Mouse (Mus musculus): Measurements from ENCODE around the gene Rptor. TPM values are rescaled to one million over a fixed set of nuclear protein-coding genes. Genes with fewer than 3 reads are reported as not detected.

Gene Rptor
- polyA plus RNA-seq, 1 experiment from 2014 or later = 11.1 TPM

DNA sequence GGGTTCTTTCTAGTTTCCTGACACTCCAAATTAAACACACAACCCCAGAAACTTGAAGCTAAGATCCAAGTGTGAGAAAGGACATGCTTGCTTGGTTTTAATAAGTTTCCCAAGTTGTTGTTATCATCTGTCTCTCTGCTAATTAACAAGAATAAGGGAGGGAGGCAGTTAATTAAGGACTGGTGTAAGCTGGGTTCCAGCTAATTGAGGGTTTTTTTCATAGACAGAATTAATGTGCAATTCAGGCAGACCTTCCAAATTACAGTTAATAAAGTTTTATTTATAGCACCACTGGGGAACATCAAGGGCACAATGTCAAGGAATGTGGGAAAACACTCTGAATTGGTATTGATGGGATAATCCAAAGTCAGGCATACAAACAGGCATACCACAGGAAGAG, 230.6 kb downstream of the Rptor start:
- Histone ChIP-seq H3K9me3 (no peaks in the 10 kb centered on the region), H3K27ac (replicated peaks) (no peak overlapping the region), H3K4me1 (replicated peaks) (peaks cover 44% of the 10 kb centered on the region), H3K9ac (no peak overlapping the region), H3K4me3 (no peak overlapping the region), H3K27me3 (no peaks in the 10 kb centered on the region), H3K4me2 (no peak overlapping the region), H3K36me3 (peaks cover 13% of the 10 kb centered on the region)
- ATAC-seq (ENCODE audit: low read depth) = no peak

DNA sequence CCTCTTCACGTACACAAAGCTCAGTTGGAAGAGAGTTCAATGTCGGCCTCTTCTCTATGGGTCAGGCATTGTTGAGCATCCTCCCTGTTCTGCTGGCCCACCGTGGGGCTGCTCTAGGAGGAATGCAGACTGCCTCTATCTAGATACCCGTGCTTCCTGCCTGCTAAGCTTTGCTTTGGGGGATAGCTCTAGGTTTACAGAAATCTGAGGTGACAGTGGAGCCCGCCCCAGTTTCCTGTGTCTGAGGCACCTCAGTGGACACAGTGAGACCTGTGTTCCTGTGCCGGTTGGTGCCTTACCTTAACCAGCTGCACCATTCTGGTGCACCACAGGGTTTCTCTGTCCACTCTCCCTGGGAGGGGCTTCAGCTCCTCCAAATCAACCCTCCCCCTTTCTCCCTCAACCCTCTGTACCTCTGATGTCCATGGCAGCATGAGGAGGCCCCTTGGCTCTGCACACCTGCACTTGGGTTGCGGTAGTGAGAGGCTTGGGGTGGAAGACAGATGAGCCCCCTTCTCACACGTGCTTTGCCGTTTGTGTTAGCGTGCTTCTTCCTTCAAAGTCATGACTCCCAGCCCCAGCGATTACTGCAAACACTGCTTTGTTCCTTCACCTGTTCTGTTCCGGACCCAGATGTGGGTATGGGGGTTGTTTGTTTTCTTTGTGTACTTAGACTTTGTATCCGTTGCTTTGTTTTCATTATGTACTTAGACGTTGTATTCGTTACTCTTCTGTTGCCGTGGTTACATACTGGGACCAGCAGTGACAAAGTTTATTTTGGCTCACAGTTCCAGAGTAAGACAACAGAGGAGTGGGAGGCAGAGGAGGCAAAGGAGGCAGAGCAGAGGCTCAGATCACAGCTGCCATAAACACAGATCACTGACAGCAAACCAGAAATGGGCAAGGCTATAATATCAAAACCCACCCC, 231.4 kb downstream of the Rptor start:
- Histone ChIP-seq H3K27me3 (no peaks in the 10 kb centered on the region), H3K9ac (no peak overlapping the region), H3K4me1 (replicated peaks) (peaks cover 44% of the 10 kb centered on the region), H3K9me3 (no peaks in the 10 kb centered on the region), H3K4me2 (no peak overlapping the region), H3K4me3 (no peak overlapping the region), H3K36me3 (peaks cover 6% of the 10 kb centered on the region; the same call in 1 of the 2 replicates), H3K27ac (replicated peaks) (peak overlapping the region; percentile 35; the same call in 1 of the 2 replicates)
- no peak for ATAC-seq (ENCODE audit: low read depth)
- 67% methylated on average over 16 of the region's 16 CpGs for WGBS

DNA sequence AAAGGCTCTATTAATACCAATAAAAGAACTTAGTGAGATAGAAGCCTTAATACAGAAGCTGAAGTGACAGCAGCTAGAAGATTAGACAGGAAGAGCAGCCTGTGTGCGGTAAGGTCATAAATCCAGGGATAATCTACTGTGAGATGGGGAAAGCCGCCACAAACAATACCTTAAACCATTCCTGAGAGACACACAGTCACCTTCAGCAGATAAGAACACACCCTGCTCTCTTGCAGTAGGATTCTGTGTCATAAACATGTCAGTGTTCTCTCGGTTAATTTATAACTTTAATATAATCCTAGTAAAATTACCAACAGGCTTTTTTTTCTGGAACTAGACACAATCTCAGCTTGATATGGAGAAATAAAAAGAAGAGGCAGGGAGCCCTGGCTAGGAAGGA, 233.6 kb downstream of the Rptor start:
- ATAC-seq (ENCODE audit: low read depth) = no peak
- Histone ChIP-seq H3K36me3 (no peaks in the 10 kb centered on the region), H3K9ac (no peak overlapping the region), H3K4me1 (replicated peaks) (peaks cover 38% of the 10 kb centered on the region), H3K4me3 (no peak overlapping the region), H3K4me2 (no peak overlapping the region), H3K27ac (replicated peaks) (peak overlapping the region; percentile 68), H3K9me3 (no peaks in the 10 kb centered on the region), H3K27me3 (no peaks in the 10 kb centered on the region)
- WGBS = 62% methylated on average over 3 of the region's 3 CpGs

DNA sequence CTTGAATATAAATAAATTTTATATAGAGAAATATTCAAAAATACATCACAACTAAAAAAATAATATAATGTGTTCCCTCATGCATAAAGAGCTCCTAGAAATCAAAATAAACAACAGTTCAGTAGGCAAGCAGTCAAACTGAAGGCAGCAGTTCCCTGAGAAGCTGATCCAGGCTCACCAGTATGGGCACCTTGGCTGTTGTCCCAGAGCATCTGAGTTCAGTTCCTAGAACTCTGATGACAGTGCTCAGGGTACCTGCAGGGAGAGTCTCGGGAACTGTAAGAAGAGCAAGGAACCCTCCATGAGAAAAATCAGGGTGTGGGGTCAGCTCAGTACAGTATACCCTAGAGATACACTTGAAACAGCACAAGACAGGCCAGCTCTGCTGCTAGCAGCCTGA, 235.1 kb downstream of the Rptor start:
- WGBS = 83% methylated on average over 1 of the region's 1 CpGs
- H3K4me2 ChIP-seq = no peak overlapping the region
- H3K9me3 ChIP-seq = no peaks in the 10 kb centered on the region
- H3K27ac ChIP-seq (replicated peaks) = no peak overlapping the region
- no peak overlapping the region for H3K4me3 ChIP-seq
- H3K27me3 ChIP-seq = no peaks in the 10 kb centered on the region
- H3K36me3 ChIP-seq = no peaks in the 10 kb centered on the region
- H3K9ac ChIP-seq = no peak overlapping the region
- no peak for ATAC-seq (ENCODE audit: low read depth)
- peaks cover 27% of the 10 kb centered on the region for H3K4me1 ChIP-seq (replicated peaks)

DNA sequence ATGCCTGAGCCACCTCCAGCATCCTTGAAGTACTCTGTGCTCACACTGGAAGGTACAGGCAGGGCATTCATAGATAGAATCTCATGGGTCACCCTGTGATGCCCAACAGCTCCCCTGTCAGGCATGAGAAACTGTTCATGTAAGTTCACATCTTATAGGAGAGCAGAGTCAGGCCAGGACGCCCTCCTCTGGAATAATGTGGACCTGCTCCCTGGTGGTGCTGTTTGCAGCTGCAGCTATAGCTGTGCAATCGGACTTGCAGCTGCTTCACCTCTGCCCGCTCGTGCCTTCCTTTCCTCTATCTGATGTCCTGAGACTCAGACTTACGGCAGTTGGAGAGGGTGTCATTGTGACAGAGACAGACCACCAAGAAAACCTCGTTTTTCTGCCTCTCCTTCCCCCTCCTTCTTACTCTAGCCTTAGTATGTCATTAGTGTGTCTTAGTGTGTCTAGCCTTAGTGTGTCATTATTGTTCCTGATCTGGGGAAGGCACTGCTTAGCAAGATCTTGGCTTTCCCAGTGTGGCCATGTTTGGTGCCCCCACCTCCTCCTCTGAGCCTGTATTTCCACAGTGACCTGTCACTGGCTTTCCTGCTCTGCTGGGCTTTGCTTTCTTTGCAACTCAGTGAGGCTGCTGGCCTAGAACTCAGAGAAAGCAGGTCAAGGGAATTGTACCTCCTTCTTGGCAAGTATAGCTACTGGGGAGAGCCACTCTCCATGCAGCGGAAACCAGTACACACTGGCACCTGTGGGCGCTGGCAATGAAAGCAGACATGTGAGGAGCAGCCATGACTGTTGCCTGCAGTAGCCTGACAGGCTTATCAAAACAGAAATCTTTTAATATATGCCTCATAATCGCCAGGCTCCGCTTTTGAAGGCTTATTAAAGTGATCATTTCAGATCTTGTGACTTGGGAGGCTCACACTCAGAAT, 237.0 kb downstream of the Rptor start:
- peaks cover 11% of the 10 kb centered on the region; the same call in 1 of the 2 replicates for H3K4me1 ChIP-seq (replicated peaks)
- no peaks in the 10 kb centered on the region for H3K27me3 ChIP-seq
- whole genome bisulfite sequencing = 88% methylated on average over 10 of the region's 10 CpGs
- ATAC-seq (ENCODE audit: low read depth) = no peak
- no peak overlapping the region for H3K4me3 ChIP-seq
- H3K9me3 ChIP-seq = no peaks in the 10 kb centered on the region
- H3K9ac ChIP-seq = no peak overlapping the region
- peaks cover 13% of the 10 kb centered on the region; the same call in 1 of the 2 replicates for H3K36me3 ChIP-seq
- H3K27ac ChIP-seq (replicated peaks) = 0 out of 2 replicates have a peak overlapping the region, but pooled peaks have one; percentile 0
- H3K4me2 ChIP-seq = no peak overlapping the region

DNA sequence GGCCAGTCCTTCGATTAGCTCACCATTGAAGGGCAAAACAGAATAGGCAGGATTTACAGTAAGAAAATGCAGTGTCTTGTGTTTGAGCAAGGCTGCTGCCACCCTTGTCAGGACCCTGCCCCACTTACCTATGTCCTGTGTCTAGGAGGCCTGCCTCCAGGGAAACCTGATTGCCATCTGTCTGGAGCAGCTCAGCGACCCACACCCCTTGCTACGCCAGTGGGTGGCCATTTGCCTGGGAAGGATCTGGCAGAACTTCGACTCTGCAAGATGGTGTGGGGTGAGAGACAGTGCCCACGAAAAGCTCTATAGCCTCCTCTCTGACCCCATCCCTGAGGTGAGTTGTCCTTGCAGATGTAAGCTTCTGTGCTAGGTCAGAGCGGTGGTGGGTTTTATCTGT, 243.9 kb downstream of the Rptor start:
- 88% methylated on average over 6 of the region's 6 CpGs for WGBS
- no peak overlapping the region for H3K9ac ChIP-seq
- H3K4me1 ChIP-seq (replicated peaks) = no peaks in the 10 kb centered on the region
- no peak overlapping the region for H3K4me2 ChIP-seq
- no peak overlapping the region for H3K27ac ChIP-seq (replicated peaks)
- H3K4me3 ChIP-seq = no peak overlapping the region
- H3K9me3 ChIP-seq = no peaks in the 10 kb centered on the region
- H3K36me3 ChIP-seq = peaks cover 26% of the 10 kb centered on the region
- ATAC-seq (ENCODE audit: low read depth) = no peak
- no peaks in the 10 kb centered on the region for H3K27me3 ChIP-seq

DNA sequence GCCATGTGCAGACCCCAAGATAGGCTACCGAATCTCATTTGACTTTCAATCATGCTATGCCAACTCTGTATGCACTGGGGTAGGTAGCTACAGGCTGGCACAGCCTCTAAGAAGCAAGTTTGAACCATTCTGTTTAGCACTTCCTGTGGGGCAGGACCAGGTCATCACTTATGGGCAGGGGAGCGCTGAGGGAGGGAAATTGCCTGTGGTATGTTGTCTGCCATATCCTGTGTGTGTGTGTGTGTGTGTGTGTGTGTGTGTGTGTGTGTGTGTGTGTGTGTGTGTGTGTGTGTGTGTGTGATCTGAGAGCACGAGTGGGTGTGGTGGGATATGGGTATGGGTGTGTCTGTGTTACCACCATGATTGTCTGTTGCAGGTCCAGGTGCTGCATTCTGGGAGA, 244.4 kb downstream of the Rptor start:
- Histone ChIP-seq H3K36me3 (peaks cover 30% of the 10 kb centered on the region), H3K4me3 (no peak overlapping the region), H3K4me1 (replicated peaks) (no peaks in the 10 kb centered on the region), H3K27me3 (no peaks in the 10 kb centered on the region), H3K9me3 (no peaks in the 10 kb centered on the region), H3K27ac (replicated peaks) (no peak overlapping the region), H3K9ac (no peak overlapping the region), H3K4me2 (no peak overlapping the region)
- WGBS = 91% methylated on average over 3 of the region's 3 CpGs
- no peak for ATAC-seq (ENCODE audit: low read depth)

DNA sequence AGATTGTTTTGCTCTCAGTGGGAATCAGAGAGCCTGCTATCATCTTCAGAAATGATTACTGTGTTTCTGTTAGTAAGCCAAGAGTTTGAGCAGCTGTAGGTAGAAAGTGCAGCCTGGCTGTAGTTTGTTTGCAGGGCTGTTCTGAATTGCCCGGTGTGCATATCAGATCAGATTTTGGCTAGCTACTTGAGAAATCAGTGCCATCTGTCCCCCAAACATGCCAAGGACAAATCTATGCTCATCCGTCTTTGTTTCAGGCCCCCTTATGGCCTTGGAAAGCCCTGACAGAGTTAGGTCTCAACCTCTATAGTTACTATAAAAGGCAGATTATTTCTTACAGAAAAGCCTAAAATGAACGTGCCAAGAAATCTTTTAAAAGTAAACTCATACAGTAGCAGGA, 244.9 kb downstream of the Rptor start:
- H3K4me2 ChIP-seq = no peak overlapping the region
- 92% methylated on average over 3 of the region's 3 CpGs for WGBS
- no peak overlapping the region for H3K9ac ChIP-seq
- H3K27ac ChIP-seq (replicated peaks) = no peak overlapping the region
- no peaks in the 10 kb centered on the region for H3K4me1 ChIP-seq (replicated peaks)
- H3K36me3 ChIP-seq = peaks cover 35% of the 10 kb centered on the region
- no peak for ATAC-seq (ENCODE audit: low read depth)
- no peak overlapping the region for H3K4me3 ChIP-seq
- no peaks in the 10 kb centered on the region for H3K9me3 ChIP-seq
- H3K27me3 ChIP-seq = no peaks in the 10 kb centered on the region

DNA sequence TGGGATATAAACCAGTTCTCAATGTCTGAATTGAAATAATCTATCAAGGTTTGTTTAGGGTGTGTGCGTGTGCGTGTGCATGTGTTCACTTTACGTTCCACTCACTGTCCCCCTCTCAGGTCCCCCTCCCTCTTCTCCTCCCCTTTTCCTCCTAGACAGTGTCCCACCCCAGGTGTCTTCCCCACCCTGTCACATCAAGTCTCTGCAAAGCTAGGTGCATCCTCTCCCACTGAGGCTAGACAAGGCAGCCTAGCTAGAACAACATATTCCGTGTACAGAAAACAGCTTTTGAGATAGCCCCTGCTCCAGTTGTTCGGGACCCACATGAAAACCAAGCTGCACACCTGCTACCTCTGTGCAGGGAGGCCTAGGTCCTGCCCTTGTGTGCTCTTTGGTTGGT, 245.5 kb downstream of the Rptor start:
- H3K36me3 ChIP-seq = peaks cover 42% of the 10 kb centered on the region
- H3K4me1 ChIP-seq (replicated peaks) = no peaks in the 10 kb centered on the region
- H3K9ac ChIP-seq = no peak overlapping the region
- H3K4me2 ChIP-seq = no peak overlapping the region
- ATAC-seq (ENCODE audit: low read depth) = no peak
- no peaks in the 10 kb centered on the region for H3K9me3 ChIP-seq
- no peak overlapping the region for H3K27ac ChIP-seq (replicated peaks)
- no peak overlapping the region for H3K4me3 ChIP-seq
- H3K27me3 ChIP-seq = no peaks in the 10 kb centered on the region
- WGBS = 91% methylated on average over 5 of the region's 5 CpGs

DNA sequence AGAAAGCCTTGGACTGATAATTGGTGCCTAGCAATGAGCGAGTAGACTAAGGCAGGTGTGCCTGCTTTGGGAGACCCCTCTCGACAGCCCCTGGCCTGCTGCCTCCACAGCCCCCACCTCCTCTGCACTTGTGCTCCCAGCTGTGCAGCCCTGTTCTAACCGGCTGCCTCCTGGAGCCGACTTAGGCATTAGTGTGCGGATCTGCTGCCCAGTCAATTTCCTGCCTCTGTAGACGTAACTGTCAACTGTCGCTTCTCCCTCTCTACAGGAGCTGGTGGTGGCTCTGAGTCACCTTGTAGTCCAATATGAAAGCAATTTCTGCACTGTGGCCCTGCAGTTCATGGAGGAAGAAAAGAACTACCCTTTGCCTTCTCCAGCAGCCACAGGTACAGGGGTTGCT, 253.3 kb downstream of the Rptor start:
- no peak for ATAC-seq (ENCODE audit: low read depth)
- no peak overlapping the region for H3K27ac ChIP-seq (replicated peaks)
- no peak overlapping the region for H3K4me3 ChIP-seq
- H3K9ac ChIP-seq = no peak overlapping the region
- 71% methylated on average over 7 of the region's 7 CpGs for WGBS
- H3K27me3 ChIP-seq = no peaks in the 10 kb centered on the region
- H3K4me2 ChIP-seq = no peak overlapping the region
- peaks cover 65% of the 10 kb centered on the region for H3K36me3 ChIP-seq
- no peaks in the 10 kb centered on the region; the same call in 1 of the 2 replicates for H3K4me1 ChIP-seq (replicated peaks)
- no peaks in the 10 kb centered on the region for H3K9me3 ChIP-seq

DNA sequence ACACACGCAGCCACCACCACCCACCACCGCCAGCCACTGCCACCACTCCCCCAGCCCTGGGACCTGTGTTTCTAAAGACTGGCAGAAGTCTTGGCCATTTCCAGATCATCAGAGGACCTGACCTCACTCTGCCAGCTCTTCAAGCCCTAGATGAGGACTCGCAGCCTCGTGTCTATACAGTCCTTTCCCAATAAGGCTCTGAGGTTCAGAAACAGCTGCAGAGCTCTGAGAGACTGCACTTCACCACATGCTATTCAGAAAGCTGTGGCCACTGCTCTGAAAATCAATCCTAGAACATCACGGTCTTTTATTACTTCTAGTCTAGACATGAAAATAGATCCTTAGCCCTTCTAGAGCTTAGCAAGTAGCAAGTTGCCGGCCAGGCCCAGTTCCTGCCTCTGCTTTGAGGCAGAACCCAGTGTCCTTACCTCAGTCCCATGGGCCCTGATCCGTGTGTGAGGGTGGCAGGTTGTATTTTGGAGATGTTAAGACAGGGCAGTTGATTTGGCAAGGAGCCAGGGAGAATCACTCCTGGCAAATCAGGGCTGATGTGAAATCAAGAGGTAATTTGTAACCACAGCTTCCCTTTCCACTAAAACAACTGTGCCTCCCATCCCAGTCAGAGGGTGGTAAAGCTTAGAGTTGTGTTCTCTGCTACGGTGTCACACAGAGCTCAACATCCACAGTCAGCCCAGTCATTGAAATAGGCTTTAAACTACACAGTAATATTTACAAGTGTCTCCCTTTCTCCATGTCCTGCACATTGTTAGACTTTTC, 260.0 kb downstream of the Rptor start:
- H3K27ac ChIP-seq (replicated peaks) = no peak overlapping the region; the same call in 1 of the 2 replicates
- no peak overlapping the region for H3K4me2 ChIP-seq
- no peak overlapping the region for H3K4me3 ChIP-seq
- ATAC-seq (ENCODE audit: low read depth) = no peak
- H3K36me3 ChIP-seq = peaks cover 28% of the 10 kb centered on the region
- H3K9ac ChIP-seq = no peak overlapping the region
- peaks cover 14% of the 10 kb centered on the region for H3K4me1 ChIP-seq (replicated peaks)
- H3K27me3 ChIP-seq = no peaks in the 10 kb centered on the region
- 82% methylated on average over 8 of the region's 8 CpGs for WGBS
- H3K9me3 ChIP-seq = no peaks in the 10 kb centered on the region

Measured in neural tube, embryonic 13.5 days (tissue).